Mouse (Mus musculus) small intestine, adult 2 months (tissue): ENCODE data around the gene Dmpk. TPM values are rescaled to one million over a fixed set of nuclear protein-coding genes. Genes with fewer than 3 reads are reported as not detected.

Experiments
- H3K27ac ChIP-seq: fragments of 200-500 bp; 2 replicates; pipeline ENCODE4 v1.5.1; 2012; ENCODE audit warnings: low read depth, low read length, control low read depth, inconsistent platforms; ENCODE audit not compliant: insufficient read depth
- H3K27me3 ChIP-seq: fragments of 200-500 bp; 2 replicates; pipeline ENCODE4 v1.6.1; 2012; ENCODE audit warnings: mild to moderate bottlenecking, moderate library complexity, low read length, inconsistent platforms; ENCODE audit not compliant: control insufficient read depth, insufficient read depth
- H3K36me3 ChIP-seq: fragments of 200-500 bp; 2 replicates; pipeline ENCODE4 v1.6.1; 2012; ENCODE audit warnings: mild to moderate bottlenecking, low read length, control low read depth, inconsistent platforms; ENCODE audit not compliant: control insufficient read depth, insufficient read depth
- H3K4me1 ChIP-seq: fragments of 200-500 bp; 2 replicates; pipeline ENCODE4 v1.6.1; 2012; ENCODE audit warnings: low read length, inconsistent platforms, mixed read lengths; ENCODE audit not compliant: control insufficient read depth, insufficient read depth, insufficient read length
- H3K4me3 ChIP-seq: fragments of 200-500 bp; 2 replicates; pipeline ENCODE4 v1.5.1; 2012; ENCODE audit warnings: low read depth, mild to moderate bottlenecking, control low read depth, inconsistent platforms, low read length, moderate library complexity
- CTCF ChIP-seq: fragments of 200-500 bp; IDR thresholded peaks from 2 replicates; pipeline ENCODE4 v1.5.1; 2012; ENCODE audit warnings: low read depth, mild to moderate bottlenecking, control low read depth, inconsistent platforms, low read length, moderate library complexity, mixed read lengths; ENCODE audit not compliant: insufficient replicate concordance, insufficient read length; ENCODE audit errors: extremely low read depth
- POLR2A ChIP-seq: fragments of 200-500 bp; IDR thresholded peaks from 2 replicates; pipeline ENCODE4 v1.6.1; 2012; ENCODE audit warnings: low read depth, mild to moderate bottlenecking, control low read depth, inconsistent platforms, low read length, moderate library complexity
- WGBS: fragments of 180-500 bp; shearing (Covaris S2); methylation state at CpG from one replicate; pipeline ENCODE4 v1.1.7; 2018; 5-methylcytosine and 5-hydroxymethylcytosine counted together
- polyA plus RNA-seq: library from polyadenylated mRNA; depleted of rRNA; stranded (reverse); fragments of >200 nt; gene quantifications from 2 replicates; pipeline ENCODE4 v1.2.3, GENCODE M21; 2012

Dmpk gene
- polyA plus RNA-seq, 1 experiment: 353 TPM

DNA sequence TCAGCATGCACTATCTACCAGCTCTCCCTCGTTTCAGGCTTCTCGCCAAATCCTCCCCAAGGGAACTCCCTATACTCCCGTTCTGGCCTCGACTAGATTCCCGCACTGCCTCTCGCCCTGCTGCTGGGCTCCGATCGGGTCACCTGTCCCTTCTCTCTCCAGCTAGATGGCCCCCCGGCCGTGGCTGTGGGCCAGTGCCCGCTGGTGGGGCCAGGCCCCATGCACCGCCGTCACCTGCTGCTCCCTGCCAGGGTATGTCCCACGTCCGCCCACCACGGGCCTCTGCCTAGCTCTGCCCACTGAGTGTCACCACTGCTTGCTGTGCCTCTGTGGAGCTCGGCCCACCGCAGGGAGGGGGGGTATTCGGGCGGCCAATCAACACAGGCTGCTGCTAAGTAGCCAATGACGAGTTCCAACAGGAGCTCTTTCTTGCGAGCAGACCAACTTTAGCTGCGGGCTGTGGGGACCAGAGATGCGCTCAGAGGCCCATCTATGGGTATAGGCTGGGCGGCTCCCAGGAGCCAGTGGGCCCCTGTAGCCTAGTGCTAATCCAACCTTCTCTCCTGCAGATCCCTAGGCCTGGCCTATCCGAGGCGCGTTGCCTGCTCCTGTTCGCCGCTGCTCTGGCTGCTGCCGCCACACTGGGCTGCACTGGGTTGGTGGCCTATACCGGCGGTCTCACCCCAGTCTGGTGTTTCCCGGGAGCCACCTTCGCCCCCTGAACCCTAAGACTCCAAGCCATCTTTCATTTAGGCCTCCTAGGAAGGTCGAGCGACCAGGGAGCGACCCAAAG, 8.9 kb downstream of the Dmpk start:
- Histone ChIP-seq H3K4me1 (peaks cover 13% of the 10 kb centered on the region), H3K27me3 (peaks cover 13% of the 10 kb centered on the region), H3K36me3 (no peaks in the 10 kb centered on the region), H3K27ac (no peak overlapping the region), H3K4me3 (peak overlapping the region; percentile 92; the same call in 1 of the 2 replicates)
- TF ChIP-seq CTCF (no peak), POLR2A (no peak)
- WGBS: 50% methylated on average over 38 of the region's 38 CpGs

DNA sequence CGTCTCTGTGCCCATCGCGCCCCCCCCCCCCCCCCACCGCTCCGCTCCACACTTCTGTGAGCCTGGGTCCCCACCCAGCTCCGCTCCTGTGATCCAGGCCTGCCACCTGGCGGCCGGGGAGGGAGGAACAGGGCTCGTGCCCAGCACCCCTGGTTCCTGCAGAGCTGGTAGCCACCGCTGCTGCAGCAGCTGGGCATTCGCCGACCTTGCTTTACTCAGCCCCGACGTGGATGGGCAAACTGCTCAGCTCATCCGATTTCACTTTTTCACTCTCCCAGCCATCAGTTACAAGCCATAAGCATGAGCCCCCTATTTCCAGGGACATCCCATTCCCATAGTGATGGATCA, 9.5 kb downstream of the Dmpk start:
- Histone ChIP-seq H3K27me3 (peaks cover 13% of the 10 kb centered on the region), H3K4me1 (peaks cover 13% of the 10 kb centered on the region), H3K27ac (peak overlapping the region; percentile 22; the same call in 1 of the 2 replicates), H3K36me3 (no peaks in the 10 kb centered on the region), H3K4me3 (peak overlapping the region; percentile 92)
- TF ChIP-seq CTCF (peak; percentile 69), POLR2A (no peak)
- WGBS: 4% methylated on average over 10 of the region's 15 CpGs

DNA sequence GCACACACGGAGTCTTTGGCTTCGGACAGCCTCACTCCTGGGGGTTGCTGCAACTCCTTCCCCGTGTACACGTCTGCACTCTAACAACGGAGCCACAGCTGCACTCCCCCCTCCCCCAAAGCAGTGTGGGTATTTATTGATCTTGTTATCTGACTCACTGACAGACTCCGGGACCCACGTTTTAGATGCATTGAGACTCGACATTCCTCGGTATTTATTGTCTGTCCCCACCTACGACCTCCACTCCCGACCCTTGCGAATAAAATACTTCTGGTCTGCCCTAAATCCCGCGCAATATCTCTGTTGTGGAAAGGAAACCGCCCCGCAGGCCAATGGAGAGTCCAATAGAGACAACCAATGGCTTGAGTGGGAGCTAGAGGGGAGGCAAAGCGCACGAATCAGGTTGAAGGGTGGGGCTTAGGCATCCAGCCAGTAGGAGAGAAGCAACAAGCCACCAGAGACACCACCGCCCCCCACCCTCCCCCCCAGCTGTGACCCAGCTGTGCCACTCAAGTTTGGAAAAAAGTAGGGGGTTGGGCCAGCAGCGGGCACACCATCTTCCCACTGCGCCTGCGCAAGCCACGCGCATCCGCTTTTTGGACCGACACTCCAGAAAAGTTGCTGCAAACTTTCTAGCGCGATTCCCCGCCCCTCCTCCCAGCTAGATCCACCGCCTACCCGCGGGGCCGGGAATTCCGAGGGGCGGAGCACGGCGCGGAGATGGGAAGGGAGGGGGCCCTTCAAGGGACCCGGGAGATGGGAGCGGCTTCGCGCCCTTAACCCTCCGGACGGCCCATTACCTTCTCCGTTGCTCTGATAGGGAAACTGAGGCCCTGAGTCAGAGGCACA, 10.1 kb downstream of the Dmpk start:
- Histone ChIP-seq H3K4me3 (peak overlapping the region; percentile 92), H3K36me3 (no peaks in the 10 kb centered on the region), H3K4me1 (peaks cover 13% of the 10 kb centered on the region), H3K27me3 (peaks cover 13% of the 10 kb centered on the region), H3K27ac (peak overlapping the region; percentile 90)
- 1% methylated on average over 45 of the region's 45 CpGs for WGBS
- peak; percentile 39 for TF ChIP-seq POLR2A
- no peak for TF ChIP-seq CTCF

DNA sequence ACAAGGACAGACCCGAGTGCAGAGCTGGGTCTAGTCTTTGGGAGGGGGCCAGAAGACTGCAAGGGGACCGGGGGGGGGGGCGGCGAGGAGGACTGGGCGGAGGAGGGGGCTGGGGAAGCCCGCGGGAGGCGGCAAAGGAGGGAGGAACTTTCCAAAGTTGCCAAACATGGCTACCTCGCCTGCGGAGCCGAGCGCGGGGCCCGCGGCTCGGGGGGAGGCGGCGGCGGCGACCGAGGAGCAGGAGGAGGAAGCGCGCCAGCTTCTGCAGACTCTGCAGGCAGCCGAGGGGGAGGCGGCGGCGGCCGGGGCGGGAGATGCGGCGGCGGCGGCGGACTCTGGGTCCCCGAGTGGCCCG, 10.8 kb downstream of the Dmpk start, which contains the start of gene Six5:
Six5 (plus strand) TSS at position 124 of the 355 bp plus-strand sequence.
- H3K27me3 ChIP-seq: peaks cover 13% of the 10 kb centered on the region

DNA sequence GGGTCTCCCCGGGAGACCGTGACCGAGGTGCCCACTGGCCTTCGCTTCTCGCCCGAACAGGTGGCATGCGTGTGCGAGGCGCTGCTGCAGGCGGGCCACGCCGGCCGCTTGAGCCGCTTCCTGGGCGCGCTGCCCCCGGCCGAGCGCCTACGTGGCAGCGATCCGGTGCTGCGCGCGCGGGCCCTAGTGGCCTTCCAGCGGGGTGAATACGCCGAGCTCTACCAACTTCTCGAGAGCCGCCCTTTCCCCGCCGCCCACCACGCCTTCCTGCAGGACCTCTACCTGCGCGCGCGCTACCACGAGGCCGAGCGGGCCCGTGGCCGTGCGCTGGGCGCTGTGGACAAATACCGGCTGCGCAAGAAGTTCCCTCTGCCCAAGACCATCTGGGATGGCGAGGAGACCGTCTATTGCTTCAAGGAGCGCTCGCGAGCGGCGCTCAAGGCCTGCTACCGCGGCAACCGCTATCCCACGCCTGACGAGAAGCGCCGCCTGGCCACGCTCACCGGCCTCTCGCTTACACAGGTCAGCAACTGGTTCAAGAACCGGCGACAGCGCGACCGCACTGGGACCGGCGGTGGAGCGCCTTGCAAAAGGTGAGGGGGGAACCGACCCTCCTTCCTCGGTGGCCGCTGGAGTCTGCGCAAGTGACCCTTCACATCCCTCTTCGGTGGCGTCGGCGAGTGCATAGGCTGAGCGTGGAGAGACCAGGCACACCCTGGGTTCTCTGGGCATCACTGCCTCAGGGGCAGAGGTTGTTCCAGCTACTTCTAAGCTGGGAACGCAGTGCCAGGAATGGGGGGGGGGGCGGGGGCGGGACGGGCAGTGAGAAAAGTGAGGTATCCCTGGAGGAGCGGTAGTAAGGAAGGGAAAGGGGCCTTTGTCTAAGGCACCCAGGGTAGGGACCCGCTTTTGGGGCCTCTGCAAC, 11.4 kb downstream of the Dmpk start:
- Histone ChIP-seq H3K4me3 (peak overlapping the region; percentile 92), H3K27ac (peak overlapping the region; percentile 37), H3K27me3 (peaks cover 13% of the 10 kb centered on the region), H3K36me3 (no peaks in the 10 kb centered on the region), H3K4me1 (peaks cover 13% of the 10 kb centered on the region)
- TF ChIP-seq POLR2A (no peak), CTCF (no peak)
- under 1% methylated on average over 85 of the region's 87 CpGs for WGBS

More for the DNA sequence above, 10.8 kb downstream of the Dmpk start, which contains the start of gene Six5:
- WGBS: 3% methylated on average over 35 of the region's 36 CpGs
- Histone ChIP-seq H3K4me3 (peak within 1 kb of the TSS; percentile 92), H3K27ac (peak within 1 kb of the TSS; percentile 90), H3K36me3 (no peaks in the 10 kb centered on the region), H3K4me1 (peaks cover 13% of the 10 kb centered on the region)
- TF ChIP-seq CTCF: no peak
- no peak for TF ChIP-seq POLR2A

DNA sequence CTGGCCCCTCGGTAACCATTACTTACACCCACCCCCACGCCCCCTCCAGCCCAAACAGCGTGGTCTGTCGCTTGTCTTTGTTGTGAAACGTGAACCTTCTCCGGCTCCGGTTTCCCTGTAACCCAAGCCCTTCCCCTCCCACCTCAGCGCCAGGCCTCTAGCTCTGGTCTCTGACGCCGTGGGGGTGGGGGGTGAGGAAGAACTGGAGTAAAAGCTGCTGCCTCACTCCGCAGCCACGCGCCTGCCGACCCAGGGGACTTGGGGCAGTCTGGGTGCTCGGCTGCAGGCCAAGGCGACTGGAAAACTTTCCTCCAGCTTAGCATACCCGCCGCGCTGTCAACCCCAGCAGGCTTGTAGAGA, 12.1 kb downstream of the Dmpk start:
- Histone ChIP-seq H3K27ac (no peak overlapping the region), H3K27me3 (peaks cover 13% of the 10 kb centered on the region), H3K36me3 (no peaks in the 10 kb centered on the region), H3K4me1 (peaks cover 13% of the 10 kb centered on the region), H3K4me3 (peak overlapping the region; percentile 92)
- WGBS: 8% methylated on average over 19 of the region's 19 CpGs
- TF ChIP-seq CTCF: no peak
- no peak for TF ChIP-seq POLR2A
